Mouse (Mus musculus): ENCODE measurements around the gene Zranb1.

- no peak for TF ChIP-seq CTCF (conservative IDR thresholded peaks at IDR 0.05 in 1 of 2, IDR thresholded peaks at IDR 0.05 in 1 of 2; ENCODE audit: low read depth in 2 of 2, low read length in 2 of 2)
- no peak for TF ChIP-seq BHLHE40 (IDR thresholded peaks at IDR 0.05; ENCODE audit: low read depth, low read length)
- TF ChIP-seq POLR2A (IDR thresholded peaks at IDR 0.05; ENCODE audit: low read depth, low read length), result no peak
- no peak for TF ChIP-seq E2F4 (IDR thresholded peaks at IDR 0.05; ENCODE audit: insufficient replicate concordance, low read depth, low read length)
- TF ChIP-seq HCFC1 (IDR thresholded peaks at IDR 0.05; ENCODE audit: low read depth, low read length), result no peak
- TF ChIP-seq ETS1 (conservative IDR thresholded peaks at IDR 0.05; ENCODE audit: low read depth, low read length), result no peak
- TF ChIP-seq EP300 (IDR thresholded peaks at IDR 0.05; ENCODE audit: low read length), result no peak
Observed at GRCm38 (mm10) chr7:132950613-132951012, 19.7 kb downstream of the Zranb1 start.
